Mouse (Mus musculus) embryonic facial prominence, embryonic 10.5 days (tissue): ENCODE data around the gene Fras1. TPM values are rescaled to one million over a fixed set of nuclear protein-coding genes. Genes with fewer than 3 reads are reported as not detected.

Source experiments
- DNase-seq: peaks from one replicate; pipeline ENCODE4 v3.0.0-alpha.2; 2017; ENCODE audit warnings: low spot score
- H3K27ac ChIP-seq: fragments of 300-500 bp; sonication (generic); replicated peaks from 2 replicates; pipeline ENCODE4 v1.5.1; 2016; ENCODE audit warnings: mild to moderate bottlenecking
- H3K27me3 ChIP-seq: fragments of 300-500 bp; sonication (generic); replicated peaks from 2 replicates; pipeline ENCODE4 v1.6.1; 2016; ENCODE audit warnings: low read depth, mild to moderate bottlenecking; ENCODE audit not compliant: poor library complexity, severe bottlenecking
- H3K36me3 ChIP-seq: fragments of 300-500 bp; sonication (generic); replicated peaks from 2 replicates; pipeline ENCODE4 v1.6.1; 2016; ENCODE audit warnings: mild to moderate bottlenecking, moderate library complexity
- H3K4me1 ChIP-seq: fragments of 300-500 bp; sonication (generic); 2 replicates; pipeline ENCODE4 v1.6.1; 2016
- H3K4me3 ChIP-seq: fragments of 300-500 bp; sonication (generic); 2 replicates; pipeline ENCODE4 v1.5.1; 2016; ENCODE audit warnings: mild to moderate bottlenecking, moderate library complexity
- H3K9me3 ChIP-seq: fragments of 300-500 bp; sonication (generic); 2 replicates; pipeline ENCODE4 v1.6.1; 2016; ENCODE audit warnings: mild to moderate bottlenecking
- WGBS: fragments of 180-500 bp; shearing (Covaris S2); methylation state at CpG from one replicate; pipeline ENCODE4 v1.1.7; 2016; 5-methylcytosine and 5-hydroxymethylcytosine counted together
- polyA plus RNA-seq: library from polyadenylated mRNA; unstranded; fragments of >200 nt; fragmentation: Nextera tagmentation; extraction: Ambion mirVana; gene quantifications from 2 replicates; pipeline ENCODE4 v1.2.1, GENCODE M21; 2016

Fras1 gene
- polyA plus RNA-seq, 1 experiment from 2014 or later = 12.8 TPM

GRCm38 (mm10) chr5:96795752-96796151 lies 422.0 kb downstream of the Fras1 start:
- WGBS = 86% methylated on average over 1 of the region's 1 CpGs
- no peak overlapping the region for H3K27ac ChIP-seq
- H3K27me3 ChIP-seq = peaks cover 25% of the 10 kb centered on the region
- DNase-seq = no peak
- H3K9me3 ChIP-seq = no peaks in the 10 kb centered on the region
- no peaks in the 10 kb centered on the region for H3K36me3 ChIP-seq
- no peak overlapping the region for H3K4me3 ChIP-seq
- H3K4me1 ChIP-seq = peaks cover 17% of the 10 kb centered on the region

GRCm38 (mm10) chr5:96797465-96797864 lies 423.7 kb downstream of the Fras1 start:
- H3K9me3 ChIP-seq = no peaks in the 10 kb centered on the region
- H3K27me3 ChIP-seq = peaks cover 21% of the 10 kb centered on the region
- H3K4me3 ChIP-seq = no peak overlapping the region
- WGBS = 93% methylated on average over 6 of the region's 6 CpGs
- H3K27ac ChIP-seq = no peak overlapping the region
- DNase-seq = no peak
- peaks cover 29% of the 10 kb centered on the region for H3K4me1 ChIP-seq
- H3K36me3 ChIP-seq = no peaks in the 10 kb centered on the region

DNA sequence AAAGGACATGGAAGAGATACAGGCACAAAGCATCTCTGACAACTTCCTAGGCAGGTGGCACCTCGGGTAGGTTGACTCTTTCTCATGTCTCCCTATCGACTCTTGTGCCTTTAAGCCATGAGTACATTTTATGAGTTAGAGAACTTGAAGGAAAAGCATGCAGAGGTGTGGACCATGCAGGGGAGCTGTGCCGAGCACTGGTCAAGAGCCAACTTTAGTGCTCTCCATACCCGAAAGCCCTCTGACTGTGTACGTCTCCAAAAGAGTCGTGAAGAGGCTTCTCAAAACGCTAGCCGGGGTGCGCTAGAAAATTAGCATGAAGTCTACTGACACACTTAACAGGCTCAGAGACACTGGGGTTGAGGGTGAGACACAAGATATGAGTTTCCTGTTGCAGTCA lies 425.4 kb downstream of the Fras1 start:
- WGBS = 92% methylated on average over 9 of the region's 9 CpGs
- H3K27me3 ChIP-seq = peaks cover 12% of the 10 kb centered on the region

DNA sequence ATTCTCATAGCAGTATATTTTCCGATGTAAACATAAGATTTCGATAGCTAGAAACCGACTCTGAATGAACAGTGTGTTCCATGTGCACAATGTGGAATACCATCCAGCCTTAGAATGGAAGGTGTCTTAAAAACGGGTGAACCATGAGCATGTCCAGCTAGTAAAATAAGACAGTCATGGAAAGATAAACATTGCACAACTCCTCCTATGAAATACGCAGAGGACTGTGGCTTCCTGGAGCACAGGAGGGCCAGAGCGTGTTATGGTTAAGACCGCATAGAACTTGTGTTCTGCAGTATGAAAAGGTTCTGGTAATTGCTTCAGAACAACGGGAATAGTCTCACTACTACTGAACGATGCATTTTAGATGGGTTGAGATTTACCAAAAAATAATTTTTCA lies 426.2 kb downstream of the Fras1 start:
- Histone ChIP-seq H3K27ac (no peak overlapping the region), H3K36me3 (no peaks in the 10 kb centered on the region), H3K4me1 (peaks cover 32% of the 10 kb centered on the region), H3K9me3 (no peaks in the 10 kb centered on the region), H3K4me3 (no peak overlapping the region), H3K27me3 (0 out of 2 replicates have a peak, but pooled peaks cover 4% of the 10 kb centered on the region)
- no peak for DNase-seq
- 91% methylated on average over 9 of the region's 9 CpGs for WGBS

More for the DNA sequence above, 425.4 kb downstream of the Fras1 start:
- no peaks in the 10 kb centered on the region for H3K9me3 ChIP-seq
- peaks cover 25% of the 10 kb centered on the region for H3K4me1 ChIP-seq
- H3K36me3 ChIP-seq = no peaks in the 10 kb centered on the region
- H3K4me3 ChIP-seq = no peak overlapping the region
- DNase-seq = no peak
- no peak overlapping the region for H3K27ac ChIP-seq

DNA sequence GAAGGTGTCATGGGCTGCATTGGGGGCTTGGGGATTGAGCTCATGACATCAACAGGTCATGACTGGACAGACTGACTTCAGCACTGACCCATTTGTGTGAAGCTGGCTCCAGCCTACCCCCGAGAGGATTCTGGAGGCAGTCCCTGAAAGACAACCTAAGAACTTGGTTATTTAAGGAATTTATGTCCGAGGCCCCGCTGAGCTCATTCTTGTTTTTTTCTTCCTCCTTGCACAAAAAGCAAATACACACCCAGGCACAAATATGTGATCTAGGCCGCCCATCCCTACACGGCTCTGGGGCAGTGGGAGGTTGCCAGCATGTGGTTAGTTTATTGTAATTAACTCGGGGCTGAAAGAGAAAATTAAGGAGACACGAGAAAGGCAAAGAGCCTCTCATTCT lies 428.4 kb downstream of the Fras1 start:
- H3K9me3 ChIP-seq = no peaks in the 10 kb centered on the region
- H3K4me1 ChIP-seq = peaks cover 31% of the 10 kb centered on the region
- no peaks in the 10 kb centered on the region for H3K27me3 ChIP-seq
- 25% methylated on average over 7 of the region's 7 CpGs for WGBS
- no peaks in the 10 kb centered on the region for H3K36me3 ChIP-seq
- no peak overlapping the region for H3K27ac ChIP-seq
- peak; percentile 27 for DNase-seq
- no peak overlapping the region for H3K4me3 ChIP-seq

DNA sequence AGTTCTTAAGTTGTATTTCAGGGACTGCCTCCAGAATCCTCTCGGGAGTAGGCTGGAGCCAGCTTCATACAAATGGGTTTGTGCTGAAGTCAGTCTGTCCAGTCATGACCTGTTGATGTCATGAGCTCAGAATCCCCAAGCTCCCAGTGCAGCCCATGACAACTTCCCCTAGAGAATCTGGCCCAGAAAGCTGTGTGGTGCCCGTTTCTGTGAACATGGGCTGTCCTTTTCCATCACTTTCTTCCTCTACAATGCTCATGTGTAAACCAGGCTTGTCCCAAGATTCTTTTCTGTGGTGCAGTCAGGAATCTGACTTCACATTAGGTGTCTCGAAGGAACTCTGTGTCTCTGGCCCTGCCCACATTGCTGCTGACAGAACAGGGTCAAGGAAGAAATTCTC lies 429.3 kb downstream of the Fras1 start:
- no peak overlapping the region for H3K27ac ChIP-seq
- H3K9me3 ChIP-seq = no peaks in the 10 kb centered on the region
- H3K36me3 ChIP-seq = no peaks in the 10 kb centered on the region
- H3K27me3 ChIP-seq = no peaks in the 10 kb centered on the region
- H3K4me1 ChIP-seq = peaks cover 31% of the 10 kb centered on the region
- H3K4me3 ChIP-seq = no peak overlapping the region
- 56% methylated on average over 3 of the region's 3 CpGs for WGBS
- DNase-seq = no peak

DNA sequence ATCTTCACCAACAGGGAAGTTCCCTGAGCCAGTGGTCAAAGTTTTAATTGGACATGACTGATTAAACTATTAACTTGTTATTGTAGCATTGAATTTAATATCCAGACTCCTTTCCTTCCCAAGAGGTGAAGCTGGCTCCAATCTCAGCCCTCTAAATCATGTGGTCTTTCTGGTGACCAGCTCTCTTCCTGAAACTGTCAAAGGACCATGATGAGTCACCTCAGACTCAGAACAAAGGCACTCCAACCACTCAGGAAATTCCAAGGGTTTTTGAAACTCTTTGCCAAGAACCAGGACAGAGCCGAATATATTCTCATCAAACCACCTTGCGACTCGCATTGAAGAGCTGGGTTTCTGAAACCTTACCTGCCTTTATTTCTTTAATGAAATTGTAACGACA lies 430.5 kb downstream of the Fras1 start:
- H3K36me3 ChIP-seq = no peaks in the 10 kb centered on the region
- no peaks in the 10 kb centered on the region for H3K9me3 ChIP-seq
- 86% methylated on average over 4 of the region's 4 CpGs for WGBS
- H3K4me1 ChIP-seq = peaks cover 31% of the 10 kb centered on the region
- DNase-seq = no peak
- H3K27me3 ChIP-seq = no peaks in the 10 kb centered on the region
- no peak overlapping the region for H3K27ac ChIP-seq
- H3K4me3 ChIP-seq = no peak overlapping the region

DNA sequence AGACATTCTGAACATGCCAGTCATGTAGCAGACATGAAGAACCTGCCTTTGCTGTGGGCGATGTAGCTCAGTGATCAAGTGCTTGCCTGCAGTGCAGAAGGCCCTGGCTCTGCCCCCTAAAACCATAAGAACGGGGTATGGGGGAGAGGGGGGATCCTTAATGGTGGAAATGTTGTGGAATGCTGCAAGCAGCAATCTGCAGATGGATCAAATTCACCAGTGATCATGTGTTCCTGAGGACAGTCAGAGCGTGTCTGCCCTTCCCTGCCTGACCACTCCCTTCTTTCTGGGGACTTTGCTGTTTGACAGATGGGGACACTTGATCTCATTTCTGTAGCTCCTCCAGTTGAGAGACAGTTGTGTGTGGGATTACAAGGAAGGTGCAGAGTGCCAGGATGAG lies 431.1 kb downstream of the Fras1 start:
- Histone ChIP-seq H3K4me3 (no peak overlapping the region), H3K27ac (no peak overlapping the region), H3K27me3 (no peaks in the 10 kb centered on the region), H3K9me3 (no peaks in the 10 kb centered on the region), H3K36me3 (no peaks in the 10 kb centered on the region), H3K4me1 (peaks cover 31% of the 10 kb centered on the region)
- 77% methylated on average over 3 of the region's 3 CpGs for WGBS
- no peak for DNase-seq

GRCm38 (mm10) chr5:96810620-96811019 lies 436.9 kb downstream of the Fras1 start:
- Histone ChIP-seq H3K27ac (no peak overlapping the region), H3K4me1 (no peaks in the 10 kb centered on the region), H3K36me3 (no peaks in the 10 kb centered on the region), H3K27me3 (no peaks in the 10 kb centered on the region), H3K4me3 (no peak overlapping the region), H3K9me3 (no peaks in the 10 kb centered on the region)
- 78% methylated on average over 4 of the region's 4 CpGs for WGBS
- DNase-seq = no peak

DNA sequence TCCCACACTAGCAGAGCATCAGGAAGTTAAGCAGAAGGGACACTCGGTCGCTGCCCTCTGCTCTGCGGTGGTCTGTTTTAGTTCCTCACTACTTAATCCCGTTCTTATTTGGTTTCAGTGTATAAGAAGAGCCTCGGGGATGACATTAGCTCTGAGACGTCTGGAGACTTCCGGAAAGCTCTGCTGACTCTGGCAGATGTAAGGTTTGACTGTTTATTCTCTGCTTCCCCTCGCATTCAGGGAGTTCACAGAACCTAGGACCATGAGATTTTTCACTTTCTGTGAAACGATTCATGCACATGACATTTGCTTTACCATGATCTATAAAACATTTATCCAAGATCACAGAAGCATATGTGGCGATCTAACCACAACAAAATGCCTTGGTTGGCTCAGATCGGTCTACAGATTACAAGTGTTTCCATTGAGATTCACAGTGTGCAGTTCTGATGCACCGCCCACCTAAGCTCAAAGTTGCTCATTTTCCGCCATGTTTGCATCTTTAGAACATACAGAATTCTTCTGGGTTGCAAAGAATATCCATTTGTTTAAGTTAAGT lies 451.1 kb downstream of the Fras1 start:
- no peak overlapping the region for H3K4me3 ChIP-seq
- H3K9me3 ChIP-seq = no peaks in the 10 kb centered on the region
- H3K4me1 ChIP-seq = no peaks in the 10 kb centered on the region
- DNase-seq = no peak
- no peaks in the 10 kb centered on the region for H3K36me3 ChIP-seq
- H3K27ac ChIP-seq = no peak overlapping the region
- WGBS = 91% methylated on average over 13 of the region's 13 CpGs
- H3K27me3 ChIP-seq = no peaks in the 10 kb centered on the region

GRCm38 (mm10) chr5:96827176-96827575 lies 453.4 kb downstream of the Fras1 start:
- WGBS = 55% methylated on average over 1 of the region's 1 CpGs
- Histone ChIP-seq H3K27ac (no peak overlapping the region), H3K36me3 (no peaks in the 10 kb centered on the region), H3K4me3 (no peak overlapping the region), H3K9me3 (no peaks in the 10 kb centered on the region), H3K27me3 (no peaks in the 10 kb centered on the region), H3K4me1 (no peaks in the 10 kb centered on the region)
- DNase-seq = no peak
